Mouse (Mus musculus) neural tube, embryonic 14.5 days (tissue): Measurements from ENCODE around the gene Mpp3. TPM values are rescaled to one million over a fixed set of nuclear protein-coding genes. Genes with fewer than 3 reads are reported as not detected.
A peak's percentile ranks its signal among the peaks of the same experiment; 100 is the strongest.

ENCODE experiments used
- ATAC-seq: fragments of 200-750 bp; cut with Nextera tagmentation; 2 replicates; pipeline ENCODE4 v1.8.0; 2017; ENCODE audit warnings: low read depth, mild to moderate bottlenecking, moderate TSS enrichment, moderate library complexity
- H3K27ac ChIP-seq: fragments of 300-500 bp; sonication (generic); 2 replicates; pipeline ENCODE4 v1.5.1; 2014; ENCODE audit warnings: low read depth, mild to moderate bottlenecking, control low read depth, low read length, moderate library complexity, mixed read lengths
- H3K27me3 ChIP-seq: fragments of 300-500 bp; sonication (generic); 2 replicates; pipeline ENCODE4 v1.6.1; 2014; ENCODE audit warnings: low read length; ENCODE audit not compliant: control insufficient read depth, insufficient read depth
- H3K36me3 ChIP-seq: fragments of 300-500 bp; sonication (generic); 2 replicates; pipeline ENCODE4 v1.6.1; 2014; ENCODE audit warnings: low read length, mixed read lengths; ENCODE audit not compliant: control insufficient read depth, insufficient read depth
- H3K4me1 ChIP-seq: fragments of 300-500 bp; sonication (generic); 2 replicates; pipeline ENCODE4 v1.6.1; 2014; ENCODE audit warnings: low read length; ENCODE audit not compliant: control insufficient read depth, insufficient read depth
- H3K4me2 ChIP-seq: fragments of 300-500 bp; sonication (generic); 2 replicates; pipeline ENCODE4 v1.6.1; 2014; ENCODE audit warnings: mild to moderate bottlenecking, low read depth, low read length, control low read depth
- H3K4me3 ChIP-seq: fragments of 300-500 bp; sonication (generic); 2 replicates; pipeline ENCODE4 v1.5.1; 2014; ENCODE audit warnings: low read depth, low read length, control low read depth, mixed read lengths
- H3K9ac ChIP-seq: fragments of 300-500 bp; sonication (generic); replicated peaks from 2 replicates; pipeline ENCODE4 v1.6.1; 2014; ENCODE audit warnings: low read depth, mild to moderate bottlenecking, control low read depth, low read length, mixed read lengths
- H3K9me3 ChIP-seq: fragments of 300-500 bp; sonication (generic); 2 replicates; pipeline ENCODE4 v1.6.1; 2016; ENCODE audit warnings: low read length; ENCODE audit not compliant: control insufficient read depth
- WGBS: fragments of 180-500 bp; shearing (Covaris S2); extraction: QIAGEN DNeasy Blood & Tissue Kit; methylation state at CpG from one replicate; pipeline ENCODE4 v1.1.7; 2014; 5-methylcytosine and 5-hydroxymethylcytosine counted together
- polyA plus RNA-seq: library from polyadenylated mRNA; unstranded; fragments of >200 nt; fragmentation: Nextera tagmentation; extraction: Ambion mirVana; gene quantifications from 2 replicates; pipeline ENCODE4 v1.2.1, GENCODE M21; 2014

Gene Mpp3
- polyA plus RNA-seq, 1 experiment from 2014 or later, result 57.0 TPM

GRCm38 (mm10) chr11:101963043-101963442 lies 65.2 kb downstream of the Mpp3 start:
- H3K27me3 ChIP-seq, result peaks cover 24% of the 10 kb centered on the region
- H3K27ac ChIP-seq, result no peak overlapping the region
- no peak overlapping the region for H3K9ac ChIP-seq
- peak overlapping the region; percentile 87; the same call in 1 of the 2 replicates for H3K4me2 ChIP-seq
- no peaks in the 10 kb centered on the region for H3K9me3 ChIP-seq
- 3% methylated on average over 11 of the region's 11 CpGs for WGBS
- H3K4me3 ChIP-seq, result no peak overlapping the region; the same call in 1 of the 2 replicates
- no peaks in the 10 kb centered on the region for H3K36me3 ChIP-seq
- no peak for ATAC-seq
- H3K4me1 ChIP-seq, result peaks cover 3% of the 10 kb centered on the region; the same call in 1 of the 2 replicates

DNA sequence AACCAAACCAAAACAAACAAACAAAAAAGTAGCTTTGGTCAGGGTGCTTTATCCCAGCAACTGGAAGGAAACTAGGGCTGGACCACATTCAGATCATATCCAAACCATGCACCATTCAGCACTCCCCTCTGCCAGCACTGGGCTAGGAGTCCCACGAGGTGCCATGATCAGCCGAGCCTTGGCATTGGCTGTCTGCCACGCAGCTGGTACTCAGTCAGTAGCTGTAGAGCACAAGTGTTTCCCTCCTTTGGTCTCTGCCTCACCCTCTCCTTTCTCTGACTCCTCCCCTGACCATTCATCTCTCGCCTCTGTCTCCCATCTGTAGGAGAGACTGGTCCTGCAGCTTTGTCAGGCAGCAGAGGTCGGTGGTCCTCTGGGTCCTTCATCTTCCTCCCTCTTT lies 70.8 kb downstream of the Mpp3 start:
- 40% methylated on average over 5 of the region's 5 CpGs for WGBS
- H3K36me3 ChIP-seq, result no peaks in the 10 kb centered on the region
- H3K4me2 ChIP-seq, result no peak overlapping the region
- H3K27me3 ChIP-seq, result peaks cover 9% of the 10 kb centered on the region; the same call in 1 of the 2 replicates
- no peak overlapping the region for H3K9ac ChIP-seq
- H3K9me3 ChIP-seq, result no peaks in the 10 kb centered on the region
- no peak overlapping the region for H3K27ac ChIP-seq
- no peak overlapping the region for H3K4me3 ChIP-seq
- no peak for ATAC-seq
- peaks cover 4% of the 10 kb centered on the region; the same call in 1 of the 2 replicates for H3K4me1 ChIP-seq

GRCm38 (mm10) chr11:101953441-101953840 lies 74.8 kb downstream of the Mpp3 start:
- no peak overlapping the region for H3K4me3 ChIP-seq
- 79% methylated on average over 4 of the region's 4 CpGs for WGBS
- no peaks in the 10 kb centered on the region for H3K9me3 ChIP-seq
- peaks cover 4% of the 10 kb centered on the region; the same call in 1 of the 2 replicates for H3K4me1 ChIP-seq
- no peaks in the 10 kb centered on the region for H3K36me3 ChIP-seq
- ATAC-seq, result no peak
- no peak overlapping the region for H3K27ac ChIP-seq
- H3K4me2 ChIP-seq, result no peak overlapping the region
- no peaks in the 10 kb centered on the region for H3K27me3 ChIP-seq
- no peak overlapping the region for H3K9ac ChIP-seq

DNA sequence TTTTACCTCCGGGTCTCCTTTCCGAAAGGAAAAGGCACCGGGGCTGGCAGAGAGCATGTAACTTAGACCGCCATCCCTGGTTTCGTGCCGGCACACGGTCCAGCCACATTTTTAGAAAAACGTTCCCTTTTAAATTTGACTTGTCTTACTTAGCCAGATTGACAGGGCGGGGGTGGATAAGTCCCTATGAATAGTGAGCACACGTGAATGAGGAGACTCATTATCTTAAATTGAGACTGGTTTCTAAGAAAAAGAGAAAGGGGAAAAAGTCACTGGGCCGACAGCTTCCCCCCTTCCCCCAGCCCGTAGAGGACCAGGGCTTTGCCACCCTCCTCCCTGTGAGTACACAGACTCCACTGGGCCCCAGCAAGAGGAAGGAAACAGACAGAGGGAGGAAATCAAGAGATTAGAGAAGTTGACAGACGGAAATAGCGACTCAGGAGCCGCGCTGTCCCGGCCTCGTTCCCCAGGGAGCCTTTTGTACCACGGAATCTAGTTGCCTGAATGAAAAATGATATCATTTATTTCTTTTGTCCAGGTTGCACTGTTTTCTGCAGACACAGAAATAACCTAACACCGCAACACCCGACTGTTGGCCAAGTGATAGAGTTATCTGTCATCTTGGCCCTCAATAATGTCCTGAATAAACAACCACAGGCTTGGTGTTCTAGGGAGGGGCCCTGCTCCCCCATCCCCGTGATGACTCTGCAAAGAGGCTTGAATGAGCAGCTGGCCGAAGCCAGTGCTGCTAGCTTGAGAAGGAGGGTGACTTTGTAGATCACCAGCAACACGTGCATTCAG lies 75.5 kb downstream of the Mpp3 start:
- H3K27me3 ChIP-seq, result no peaks in the 10 kb centered on the region
- no peak overlapping the region for H3K4me3 ChIP-seq
- no peak overlapping the region for H3K4me2 ChIP-seq
- 34% methylated on average over 24 of the region's 24 CpGs for WGBS
- no peaks in the 10 kb centered on the region for H3K9me3 ChIP-seq
- no peaks in the 10 kb centered on the region for H3K36me3 ChIP-seq
- peaks cover 4% of the 10 kb centered on the region; the same call in 1 of the 2 replicates for H3K4me1 ChIP-seq
- ATAC-seq, result no peak
- no peak overlapping the region for H3K27ac ChIP-seq
- no peak overlapping the region for H3K9ac ChIP-seq

GRCm38 (mm10) chr11:101950021-101950420 lies 78.2 kb downstream of the Mpp3 start:
- H3K9ac ChIP-seq, result no peak overlapping the region
- no peak overlapping the region for H3K27ac ChIP-seq
- H3K9me3 ChIP-seq, result no peaks in the 10 kb centered on the region
- WGBS, result 94% methylated on average over 5 of the region's 5 CpGs
- no peak overlapping the region for H3K4me2 ChIP-seq
- no peak overlapping the region for H3K4me3 ChIP-seq
- ATAC-seq, result no peak
- no peaks in the 10 kb centered on the region for H3K27me3 ChIP-seq
- H3K4me1 ChIP-seq, result peaks cover 4% of the 10 kb centered on the region; the same call in 1 of the 2 replicates
- H3K36me3 ChIP-seq, result no peaks in the 10 kb centered on the region

Other genes starting within 250 kb of the Mpp3 start
- gene Etv4, start 243.1 kb downstream of the Mpp3 start, polyA plus RNA-seq, result 14.0 and 14.7 TPM in 2 replicates
- gene Meox1, start 134.1 kb downstream of the Mpp3 start, polyA plus RNA-seq, result 0.37 and 0.73 TPM in 2 replicates
- gene Sost, start 61.4 kb downstream of the Mpp3 start, polyA plus RNA-seq, result not detected in 2 replicates
- not detected in 2 replicates for gene Cfap97d1, start 44.2 kb downstream of the Mpp3 start, polyA plus RNA-seq
- gene Dusp3, start 41.4 kb downstream of the Mpp3 start, polyA plus RNA-seq, result 24.4 and 25.0 TPM in 2 replicates
- 0.31 and 0.44 TPM in 2 replicates for gene Cd300lg, start 13.0 kb upstream of the Mpp3 start, polyA plus RNA-seq
- gene Mpp2, start 60.1 kb upstream of the Mpp3 start, polyA plus RNA-seq, result 25.4 and 25.7 TPM in 2 replicates
- gene Ppy, start 72.9 kb upstream of the Mpp3 start, polyA plus RNA-seq, result not detected in 2 replicates
- not detected in 2 replicates for gene Pyy, start 79.4 kb upstream of the Mpp3 start, polyA plus RNA-seq
- gene Nags, start 117.1 kb upstream of the Mpp3 start, polyA plus RNA-seq, result not detected in 2 replicates
- 30.7 and 36.2 TPM in 2 replicates for gene Tmem101, start 127.9 kb upstream of the Mpp3 start, polyA plus RNA-seq
- gene Lsm12, start 156.8 kb upstream of the Mpp3 start, polyA plus RNA-seq, result 74.4 and 77.5 TPM in 2 replicates
- gene G6pc3, start 161.2 kb upstream of the Mpp3 start, polyA plus RNA-seq, result 32.5 and 42.5 TPM in 2 replicates
- 44.2 and 47.3 TPM in 2 replicates for gene Hdac5, start 201.7 kb upstream of the Mpp3 start, polyA plus RNA-seq
- 1.4 and 1.5 TPM in 2 replicates for gene BC030867, start 220.4 kb upstream of the Mpp3 start, polyA plus RNA-seq
- 0.12 and 0.23 TPM in 2 replicates for gene Asb16, start 240.3 kb upstream of the Mpp3 start, polyA plus RNA-seq